Mouse (Mus musculus) liver, embryonic 15.5 days (tissue): Measurements from ENCODE around the gene H2-DMb1. TPM values are rescaled to one million over a fixed set of nuclear protein-coding genes. Genes with fewer than 3 reads are reported as not detected.

ENCODE experiments used
- ATAC-seq: fragments of 200-750 bp; cut with Nextera tagmentation; 2 replicates; pipeline ENCODE4 v1.8.0; 2017; ENCODE audit warnings: moderate number of reproducible peaks, mild to moderate bottlenecking, moderate library complexity; ENCODE audit not compliant: insufficient read depth
- H3K27ac ChIP-seq: fragments of 300-500 bp; sonication (generic); replicated peaks from 2 replicates; pipeline ENCODE4 v1.5.1; 2015; ENCODE audit warnings: mild to moderate bottlenecking, inconsistent platforms
- H3K27me3 ChIP-seq: fragments of 300-500 bp; sonication (generic); 2 replicates; pipeline ENCODE4 v1.6.1; 2015; ENCODE audit warnings: mild to moderate bottlenecking, inconsistent platforms
- H3K36me3 ChIP-seq: fragments of 300-500 bp; sonication (generic); replicated peaks from 2 replicates; pipeline ENCODE4 v1.6.1; 2015; ENCODE audit warnings: moderate library complexity, mild to moderate bottlenecking, inconsistent platforms
- H3K4me1 ChIP-seq: fragments of 300-500 bp; sonication (generic); replicated peaks from 2 replicates; pipeline ENCODE4 v1.6.1; 2015; ENCODE audit warnings: inconsistent platforms
- H3K4me2 ChIP-seq: fragments of 300-500 bp; sonication (generic); 2 replicates; pipeline ENCODE4 v1.6.1; 2015; ENCODE audit warnings: moderate library complexity, mild to moderate bottlenecking, inconsistent platforms
- H3K4me3 ChIP-seq: fragments of 300-500 bp; sonication (generic); replicated peaks from 2 replicates; pipeline ENCODE4 v1.5.1; 2015; ENCODE audit warnings: mild to moderate bottlenecking, inconsistent platforms
- H3K9ac ChIP-seq: fragments of 300-500 bp; sonication (generic); 2 replicates; pipeline ENCODE4 v1.6.1; 2015; ENCODE audit warnings: moderate library complexity, mild to moderate bottlenecking, inconsistent platforms
- H3K9me3 ChIP-seq: fragments of 300-500 bp; sonication (generic); replicated peaks from 2 replicates; pipeline ENCODE4 v1.6.1; 2016; ENCODE audit warnings: inconsistent platforms
- WGBS: fragments of 180-500 bp; shearing (Covaris S2); methylation state at CpG from one replicate; pipeline ENCODE4 v1.1.7; 2015; ENCODE audit warnings: mixed read lengths; ENCODE audit not compliant: insufficient replicate concordance; 5-methylcytosine and 5-hydroxymethylcytosine counted together
- polyA plus RNA-seq: library from polyadenylated mRNA; unstranded; fragments of >200 nt; fragmentation: Nextera tagmentation; extraction: Ambion mirVana; gene quantifications from 2 replicates; pipeline ENCODE4 v1.2.1, GENCODE M21; 2015

The H2-DMb1 gene
- polyA plus RNA-seq, 1 experiment from 2014 or later = 1.7 TPM

- Histone ChIP-seq H3K4me1 (peaks cover 27% of the 10 kb centered on the region), H3K27ac (peak overlapping the region; percentile 67), H3K9me3 (no peaks in the 10 kb centered on the region), H3K4me2 (peak overlapping the region; percentile 94), H3K36me3 (no peaks in the 10 kb centered on the region), H3K9ac (peak overlapping the region; percentile 77), H3K4me3 (peak overlapping the region; percentile 88), H3K27me3 (peaks cover 10% of the 10 kb centered on the region; the same call in 1 of the 2 replicates)
- peak; percentile 35 for ATAC-seq
- under 1% methylated on average over 44 of the region's 44 CpGs for WGBS
These were observed 51.6 kb downstream of the H2-DMb1 start for GRCm38 (mm10) chr17:34204303-34205010.

GRCm38 (mm10) chr17:34205021-34205745 lies 52.3 kb downstream of the H2-DMb1 start:
- H3K4me2 ChIP-seq = peak overlapping the region; percentile 94
- no peaks in the 10 kb centered on the region for H3K36me3 ChIP-seq
- peak overlapping the region; percentile 67 for H3K27ac ChIP-seq
- 11% methylated on average over 18 of the region's 18 CpGs for WGBS
- no peaks in the 10 kb centered on the region for H3K9me3 ChIP-seq
- H3K4me3 ChIP-seq = peak overlapping the region; percentile 88
- peak; percentile 27; the same call in 1 of the 2 replicates for ATAC-seq
- H3K4me1 ChIP-seq = peaks cover 29% of the 10 kb centered on the region
- H3K27me3 ChIP-seq = peaks cover 10% of the 10 kb centered on the region; the same call in 1 of the 2 replicates
- H3K9ac ChIP-seq = peak overlapping the region; percentile 77

GRCm38 (mm10) chr17:34205746-34206176 lies 52.9 kb downstream of the H2-DMb1 start:
- Histone ChIP-seq H3K4me1 (peaks cover 35% of the 10 kb centered on the region), H3K27me3 (peaks cover 6% of the 10 kb centered on the region; the same call in 1 of the 2 replicates), H3K4me2 (peak overlapping the region; percentile 94), H3K36me3 (no peaks in the 10 kb centered on the region), H3K9me3 (no peaks in the 10 kb centered on the region), H3K27ac (peak overlapping the region; percentile 67), H3K9ac (peak overlapping the region; percentile 77), H3K4me3 (peak overlapping the region; percentile 88)
- ATAC-seq = 0 out of 2 replicates have a peak, but pooled peaks have one; percentile 24
- WGBS = 10% methylated on average over 9 of the region's 9 CpGs

- Histone ChIP-seq H3K4me1 (peaks cover 42% of the 10 kb centered on the region), H3K27me3 (no peaks in the 10 kb centered on the region; the same call in 1 of the 2 replicates), H3K4me2 (no peak overlapping the region), H3K9ac (no peak overlapping the region), H3K9me3 (no peaks in the 10 kb centered on the region), H3K4me3 (no peak overlapping the region), H3K27ac (no peak overlapping the region), H3K36me3 (no peaks in the 10 kb centered on the region)
- no peak for ATAC-seq
- WGBS = 71% methylated on average over 5 of the region's 5 CpGs
These were observed 53.9 kb downstream of the H2-DMb1 start for GRCm38 (mm10) chr17:34206731-34207130.

- no peaks in the 10 kb centered on the region for H3K9me3 ChIP-seq
- no peak overlapping the region for H3K4me2 ChIP-seq
- no peak overlapping the region for H3K27ac ChIP-seq
- no peak overlapping the region for H3K9ac ChIP-seq
- peaks cover 46% of the 10 kb centered on the region for H3K4me1 ChIP-seq
- H3K36me3 ChIP-seq = no peaks in the 10 kb centered on the region
- 51% methylated on average over 3 of the region's 3 CpGs for WGBS
- no peak overlapping the region for H3K4me3 ChIP-seq
- ATAC-seq = no peak
- no peaks in the 10 kb centered on the region; the same call in 1 of the 2 replicates for H3K27me3 ChIP-seq
These were observed 54.6 kb downstream of the H2-DMb1 start for GRCm38 (mm10) chr17:34207456-34207855.

- Histone ChIP-seq H3K4me2 (no peak overlapping the region), H3K9me3 (no peaks in the 10 kb centered on the region), H3K4me3 (no peak overlapping the region), H3K9ac (no peak overlapping the region), H3K36me3 (no peaks in the 10 kb centered on the region), H3K27me3 (no peaks in the 10 kb centered on the region; the same call in 1 of the 2 replicates), H3K27ac (no peak overlapping the region), H3K4me1 (peaks cover 46% of the 10 kb centered on the region)
- no peak for ATAC-seq
- 93% methylated on average over 9 of the region's 9 CpGs for WGBS
These were observed 55.0 kb downstream of the H2-DMb1 start for GRCm38 (mm10) chr17:34207866-34208265.

- H3K9me3 ChIP-seq = no peaks in the 10 kb centered on the region
- no peak for ATAC-seq
- no peaks in the 10 kb centered on the region for H3K36me3 ChIP-seq
- H3K4me1 ChIP-seq = peaks cover 46% of the 10 kb centered on the region
- no peak overlapping the region for H3K27ac ChIP-seq
- no peaks in the 10 kb centered on the region for H3K27me3 ChIP-seq
- no peak overlapping the region for H3K9ac ChIP-seq
- WGBS = 30% methylated on average over 10 of the region's 10 CpGs
- H3K4me2 ChIP-seq = no peak overlapping the region
- H3K4me3 ChIP-seq = no peak overlapping the region
These were observed 55.5 kb downstream of the H2-DMb1 start for GRCm38 (mm10) chr17:34208421-34208820.

- Histone ChIP-seq H3K9me3 (no peaks in the 10 kb centered on the region), H3K27ac (no peak overlapping the region)
These were observed 56.8 kb downstream of the H2-DMb1 start for GRCm38 (mm10) chr17:34209680-34210079.

More at GRCm38 (mm10) chr17:34209680-34210079, 56.8 kb downstream of the H2-DMb1 start:
- Histone ChIP-seq H3K4me2 (no peak overlapping the region), H3K4me1 (peaks cover 39% of the 10 kb centered on the region), H3K27me3 (peaks cover 4% of the 10 kb centered on the region; the same call in 1 of the 2 replicates), H3K9ac (no peak overlapping the region), H3K36me3 (no peaks in the 10 kb centered on the region), H3K4me3 (no peak overlapping the region)
- ATAC-seq = no peak
- WGBS = 36% methylated on average over 3 of the region's 3 CpGs

Other genes with a start within 250 kb of the H2-DMb1 start
- 0.35 and 0.38 TPM in 2 replicates for gene Platr17, start 247.9 kb upstream of the H2-DMb1 start, polyA plus RNA-seq
- 18.7 and 20.4 TPM in 2 replicates for gene Daxx, start 243.7 kb upstream of the H2-DMb1 start, polyA plus RNA-seq
- 33.3 and 35.7 TPM in 2 replicates for gene Tapbp, start 237.2 kb upstream of the H2-DMb1 start, polyA plus RNA-seq
- 8.2 and 9.8 TPM in 2 replicates for gene Zbtb22, start 237.2 kb upstream of the H2-DMb1 start, polyA plus RNA-seq
- gene Rgl2, start 223.5 kb upstream of the H2-DMb1 start, polyA plus RNA-seq = 8.2 and 10.2 TPM in 2 replicates
- gene Pfdn6, start 212.7 kb upstream of the H2-DMb1 start, polyA plus RNA-seq = 89.6 and 96.8 TPM in 2 replicates
- 18.4 and 19.3 TPM in 2 replicates for gene Wdr46, start 212.4 kb upstream of the H2-DMb1 start, polyA plus RNA-seq
- 2.4 and 2.5 TPM in 2 replicates for gene B3galt4, start 201.6 kb upstream of the H2-DMb1 start, polyA plus RNA-seq
- gene Vps52, start 197.3 kb upstream of the H2-DMb1 start, polyA plus RNA-seq = 23.3 and 24.6 TPM in 2 replicates
- 939 and 1,010 TPM in 2 replicates for gene Rps18, start 197.1 kb upstream of the H2-DMb1 start, polyA plus RNA-seq
- 123 and 165 TPM in 2 replicates for gene H2-K1, start 152.7 kb upstream of the H2-DMb1 start, polyA plus RNA-seq
- gene Ring1, start 128.4 kb upstream of the H2-DMb1 start, polyA plus RNA-seq = 5.5 and 7.2 TPM in 2 replicates
- 30.7 and 37.0 TPM in 2 replicates for gene H2-Ke6, start 125.0 kb upstream of the H2-DMb1 start, polyA plus RNA-seq
- gene Slc39a7, start 121.4 kb upstream of the H2-DMb1 start, polyA plus RNA-seq = 56.3 and 68.5 TPM in 2 replicates
- gene Rxrb, start 121.3 kb upstream of the H2-DMb1 start, polyA plus RNA-seq = 16.7 and 19.3 TPM in 2 replicates
- gene Col11a2, start 113.6 kb upstream of the H2-DMb1 start, polyA plus RNA-seq = 0.59 and 0.79 TPM in 2 replicates
- 0.17 and 0.40 TPM in 2 replicates for gene H2-Oa, start 60.7 kb upstream of the H2-DMb1 start, polyA plus RNA-seq
- gene H2-DMa, start 33.5 kb upstream of the H2-DMb1 start, polyA plus RNA-seq = 6.4 TPM in 2 replicates
- gene Brd2, start 30.4 kb upstream of the H2-DMb1 start, polyA plus RNA-seq = 37.8 and 40.1 TPM in 2 replicates
- gene H2-DMb2, start 9.8 kb upstream of the H2-DMb1 start, polyA plus RNA-seq = 0.54 and 1.0 TPM in 2 replicates
- 4.2 and 4.8 TPM in 2 replicates for gene Tap1, start 34.5 kb downstream of the H2-DMb1 start, polyA plus RNA-seq
- gene Psmb9, start 34.7 kb downstream of the H2-DMb1 start, polyA plus RNA-seq = 10.6 and 11.2 TPM in 2 replicates
- 21.9 and 22.8 TPM in 2 replicates for gene Psmb8, start 44.6 kb downstream of the H2-DMb1 start, polyA plus RNA-seq
- gene Tap2, start 50.5 kb downstream of the H2-DMb1 start, polyA plus RNA-seq = 7.2 and 7.4 TPM in 2 replicates
- gene H2-Ob, start 85.8 kb downstream of the H2-DMb1 start, polyA plus RNA-seq = 0.31 and 0.51 TPM in 2 replicates
- gene H2-Ab1, start 104.6 kb downstream of the H2-DMb1 start, polyA plus RNA-seq = 6.6 and 9.3 TPM in 2 replicates
- gene H2-Aa, start 134.8 kb downstream of the H2-DMb1 start, polyA plus RNA-seq = 2.6 and 2.8 TPM in 2 replicates
- 1.7 and 1.8 TPM in 2 replicates for gene H2-Eb1, start 152.8 kb downstream of the H2-DMb1 start, polyA plus RNA-seq
- not detected in 2 replicates for gene H2-Eb2, start 172.6 kb downstream of the H2-DMb1 start, polyA plus RNA-seq
- gene Btnl2, start 201.8 kb downstream of the H2-DMb1 start, polyA plus RNA-seq = 0.03 TPM in 1 of 2 replicates, not detected in the other
- 0.05 TPM in 1 of 2 replicates, not detected in the other for gene Btnl1, start 224.1 kb downstream of the H2-DMb1 start, polyA plus RNA-seq
- gene BC051142, start 245.7 kb downstream of the H2-DMb1 start, polyA plus RNA-seq = not detected in 2 replicates